Mouse (Mus musculus) spleen, adult 2 months (tissue): ENCODE data around the gene Ccnd3.

Experiments
- CTCF ChIP-seq: fragments of 200-500 bp; IDR thresholded peaks from 2 replicates; pipeline ENCODE4 v1.5.1; 2011; ENCODE audit warnings: mild to moderate bottlenecking, inconsistent platforms; ENCODE audit not compliant: insufficient read depth, insufficient read length, insufficient replicate concordance; ENCODE audit errors: extremely low read depth
- POLR2A ChIP-seq: fragments of 200-500 bp; IDR thresholded peaks from 2 replicates; pipeline ENCODE4 v1.6.1; 2011; ENCODE audit warnings: low read depth, low read length, inconsistent platforms

- TF ChIP-seq CTCF = no peak
- no peak for TF ChIP-seq POLR2A
These were observed 63.5 kb downstream of the Ccnd3 start for GRCm38 (mm10) chr17:47568389-47568788.
